Mouse (Mus musculus): ENCODE measurements around the gene Lgals7. TPM values are rescaled to one million over a fixed set of nuclear protein-coding genes. Genes with fewer than 3 reads are reported as not detected.
A peak's percentile ranks its signal among the peaks of the same experiment; 100 is the strongest.

The Lgals7 gene
- polyA plus RNA-seq, 1 experiment = not detected

- TF ChIP-seq CTCF (IDR thresholded peaks at IDR 0.05; ENCODE audit: low read depth, low read length) (no peak), POLR2A (IDR thresholded peaks at IDR 0.05; ENCODE audit: borderline replicate concordance, low read depth, low read length) (no peak)
- Histone ChIP-seq H3K4me3 (ENCODE audit: insufficient read depth, low read length) (no peak overlapping the region), H3K4me1 (ENCODE audit: control insufficient read depth, insufficient read depth, low read length) (peaks cover 40% of the 10 kb centered on the region), H3K27ac (ENCODE audit: insufficient read depth, low read depth, low read length) (no peak overlapping the region)
Observed at GRCm38 (mm10) chr7:28820358-28821260, 43.0 kb upstream of the Lgals7 start.

DNA sequence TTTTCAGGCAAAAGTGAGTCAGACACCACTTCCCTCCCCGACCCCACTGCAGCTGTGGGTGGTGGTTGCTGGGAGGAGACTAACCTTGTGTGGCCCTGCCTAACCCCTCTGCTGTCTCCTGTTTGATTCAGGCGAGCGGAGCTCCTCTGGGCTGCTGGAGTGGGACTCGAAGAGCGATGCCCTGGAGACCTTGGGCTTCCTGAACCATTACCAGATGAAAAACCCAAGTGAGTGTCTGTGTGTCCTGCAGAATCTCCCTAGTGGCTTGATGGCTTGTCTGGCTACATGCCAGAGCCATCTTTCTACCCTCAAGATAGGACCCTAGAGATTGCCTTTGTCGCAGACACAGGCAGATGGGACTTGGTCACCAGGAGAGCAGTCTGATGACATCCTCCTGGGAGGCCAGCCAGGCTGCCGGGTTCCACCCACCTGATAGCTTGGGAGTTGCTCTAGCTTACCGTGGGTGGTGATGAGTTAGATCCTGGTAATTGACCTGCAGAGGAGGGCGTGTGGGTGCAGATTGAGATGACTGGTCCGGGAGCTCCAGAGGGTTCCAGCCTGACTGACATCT, 42.3 kb upstream of the Lgals7 start:
- no peak for TF ChIP-seq CTCF (IDR thresholded peaks at IDR 0.05; ENCODE audit: low read depth, low read length)
- TF ChIP-seq POLR2A (IDR thresholded peaks at IDR 0.05; ENCODE audit: borderline replicate concordance, low read depth, low read length) = no peak
- Histone ChIP-seq H3K4me3 (ENCODE audit: insufficient read depth, low read length) (no peak overlapping the region), H3K27ac (ENCODE audit: insufficient read depth, low read depth, low read length) (no peak overlapping the region), H3K4me1 (ENCODE audit: control insufficient read depth, insufficient read depth, low read length) (peaks cover 41% of the 10 kb centered on the region)

DNA sequence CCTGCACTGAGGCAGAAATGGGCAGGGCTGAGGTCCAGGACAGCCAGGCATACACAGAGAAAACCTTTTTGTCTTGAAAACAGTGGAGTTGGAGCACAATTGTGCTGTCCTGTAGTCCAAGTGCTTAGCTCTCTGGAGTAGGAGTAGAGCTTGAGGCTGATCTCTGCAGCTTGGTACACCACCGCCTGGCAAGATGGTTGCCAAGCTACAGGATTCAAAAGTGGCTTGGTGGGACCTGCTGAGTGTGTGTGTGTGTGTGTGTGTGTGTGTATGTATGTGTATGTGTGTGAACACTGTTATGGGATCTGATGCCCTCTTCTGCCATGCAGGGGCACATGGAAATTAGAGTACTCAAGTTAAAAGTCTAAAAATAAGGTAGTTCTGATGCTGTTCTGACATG, 41.1 kb upstream of the Lgals7 start:
- Histone ChIP-seq H3K4me1 (ENCODE audit: control insufficient read depth, insufficient read depth, low read length) (peaks cover 41% of the 10 kb centered on the region), H3K27ac (ENCODE audit: insufficient read depth, low read depth, low read length) (no peak overlapping the region), H3K4me3 (ENCODE audit: insufficient read depth, low read length) (no peak overlapping the region)
- TF ChIP-seq POLR2A (IDR thresholded peaks at IDR 0.05; ENCODE audit: borderline replicate concordance, low read depth, low read length) (no peak), CTCF (IDR thresholded peaks at IDR 0.05; ENCODE audit: low read depth, low read length) (no peak)

DNA sequence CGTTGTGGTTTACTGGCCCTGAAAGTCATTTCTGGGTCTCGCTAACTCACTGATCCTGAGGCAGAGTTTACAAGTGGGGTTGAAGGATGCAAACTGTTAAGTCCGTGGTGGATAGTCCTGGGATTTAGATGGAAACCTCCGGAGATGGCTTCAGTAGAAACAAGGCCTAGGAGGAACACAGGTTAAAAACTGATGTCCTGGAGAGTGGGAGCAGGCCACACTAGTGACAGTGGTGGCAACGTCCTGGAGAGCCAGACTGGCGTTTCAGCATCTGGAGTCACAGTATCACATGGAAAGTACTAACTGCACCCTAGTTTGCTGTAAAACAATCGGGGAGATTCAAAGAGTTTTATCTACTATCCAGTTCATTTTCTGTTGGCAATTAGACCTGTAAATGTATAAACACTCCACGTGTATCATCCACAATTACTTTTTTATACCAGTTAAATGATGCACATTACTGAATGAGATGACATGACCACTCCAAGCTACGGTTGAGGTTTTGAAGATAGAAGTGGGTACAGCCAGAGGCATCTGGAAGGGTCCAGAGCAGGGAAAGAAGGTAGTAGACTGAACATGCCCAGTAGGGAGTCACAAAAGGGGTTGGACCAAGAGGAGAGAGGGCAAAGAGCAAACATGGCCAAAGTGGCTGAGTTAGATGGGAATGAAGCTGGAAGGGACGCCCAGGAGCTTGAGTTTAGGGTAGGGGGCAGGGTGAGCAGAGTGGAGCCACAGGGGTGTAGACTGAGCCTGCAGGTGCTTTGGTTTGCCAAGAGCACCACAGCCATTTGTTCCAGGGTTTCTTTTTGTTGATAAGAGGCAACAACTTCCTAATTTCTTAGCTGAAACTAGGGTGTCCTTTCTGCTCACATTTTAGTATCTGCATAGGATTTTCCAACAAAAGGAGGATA, 40.4 kb upstream of the Lgals7 start:
- Histone ChIP-seq H3K4me1 (ENCODE audit: control insufficient read depth, insufficient read depth, low read length) (peaks cover 41% of the 10 kb centered on the region), H3K27ac (ENCODE audit: insufficient read depth, low read depth, low read length) (no peak overlapping the region), H3K4me3 (ENCODE audit: insufficient read depth, low read length) (no peak overlapping the region)
- no peak for TF ChIP-seq POLR2A (IDR thresholded peaks at IDR 0.05; ENCODE audit: borderline replicate concordance, low read depth, low read length)
- no peak for TF ChIP-seq CTCF (IDR thresholded peaks at IDR 0.05; ENCODE audit: low read depth, low read length)

DNA sequence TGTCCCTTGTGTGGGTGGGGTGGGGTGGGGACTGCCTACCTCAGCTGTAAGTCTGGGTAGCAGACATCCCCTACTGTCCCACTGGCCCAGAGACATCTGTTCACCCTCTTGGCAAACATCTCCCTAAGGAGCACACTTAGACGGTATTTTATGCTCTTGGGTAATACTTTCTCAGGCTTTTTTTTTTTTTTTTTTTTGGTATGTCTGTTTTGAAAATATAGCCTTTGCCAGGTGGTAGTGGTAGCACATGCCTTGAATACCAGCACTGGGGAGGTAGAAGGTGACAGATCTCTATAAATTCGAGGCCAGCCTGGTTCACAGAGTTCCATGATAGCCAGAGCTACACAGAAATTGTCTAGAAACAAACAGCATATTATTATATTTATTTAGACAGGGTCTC, 39.7 kb upstream of the Lgals7 start:
- H3K4me1 ChIP-seq (ENCODE audit: control insufficient read depth, insufficient read depth, low read length) = peaks cover 43% of the 10 kb centered on the region
- TF ChIP-seq POLR2A (IDR thresholded peaks at IDR 0.05; ENCODE audit: borderline replicate concordance, low read depth, low read length) = no peak
- TF ChIP-seq CTCF (IDR thresholded peaks at IDR 0.05; ENCODE audit: low read depth, low read length) = no peak
- H3K4me3 ChIP-seq (ENCODE audit: insufficient read depth, low read length) = no peak overlapping the region
- H3K27ac ChIP-seq (ENCODE audit: insufficient read depth, low read depth, low read length) = no peak overlapping the region

GRCm38 (mm10) chr7:28824941-28825685, 38.5 kb upstream of the Lgals7 start, which contains the start of gene Ech1:
Gene Ech1 (plus strand): TSS chr7:28825217.
- Histone ChIP-seq H3K4me3 (ENCODE audit: insufficient read depth, low read length) (peak within 1 kb of the TSS; percentile 64), H3K4me1 (ENCODE audit: control insufficient read depth, insufficient read depth, low read length) (peaks cover 37% of the 10 kb centered on the region), H3K27ac (ENCODE audit: insufficient read depth, low read depth, low read length) (peak within 1 kb of the TSS; percentile 76)
- TF ChIP-seq CTCF (IDR thresholded peaks at IDR 0.05; ENCODE audit: low read depth, low read length) (no peak), POLR2A (IDR thresholded peaks at IDR 0.05; ENCODE audit: borderline replicate concordance, low read depth, low read length) (no peak)

DNA sequence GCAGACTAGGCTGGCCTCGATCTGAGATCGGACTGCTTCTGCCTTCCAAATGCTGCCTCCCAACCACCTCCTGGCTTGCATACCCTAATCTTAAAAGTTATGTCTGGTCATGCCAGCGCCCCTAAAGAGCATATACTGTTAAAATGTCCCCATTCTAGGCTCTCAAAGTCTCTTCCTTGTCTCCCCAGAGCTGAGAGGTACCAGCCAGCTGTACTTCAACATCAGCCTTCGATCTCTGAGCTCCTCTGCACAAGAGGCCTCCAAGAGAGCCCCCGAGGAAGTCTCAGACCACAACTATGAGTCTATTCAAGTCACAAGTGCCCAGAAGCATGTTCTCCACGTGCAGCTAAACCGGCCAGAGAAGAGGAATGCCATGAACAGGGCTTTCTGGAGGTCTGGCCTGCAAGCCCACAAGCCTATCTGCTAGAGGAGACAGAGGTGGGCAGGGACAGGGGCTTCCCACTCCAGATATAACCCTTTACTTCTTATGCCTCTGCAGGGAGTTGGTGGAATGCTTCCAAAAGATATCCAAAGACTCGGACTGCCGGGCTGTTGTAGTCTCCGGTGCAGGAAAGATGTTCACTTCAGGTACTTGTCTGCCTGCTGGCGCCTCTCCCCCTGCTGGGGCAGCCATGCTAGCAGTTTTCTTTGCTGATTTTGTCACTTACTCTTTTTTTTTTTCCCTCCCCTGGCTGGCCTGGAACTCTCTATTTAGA, 37.8 kb upstream of the Lgals7 start:
- peak overlapping the region; percentile 76 for H3K27ac ChIP-seq (ENCODE audit: insufficient read depth, low read depth, low read length)
- H3K4me3 ChIP-seq (ENCODE audit: insufficient read depth, low read length) = peak overlapping the region; percentile 64
- H3K4me1 ChIP-seq (ENCODE audit: control insufficient read depth, insufficient read depth, low read length) = peaks cover 30% of the 10 kb centered on the region
- peak; percentile 67; the same call in 1 of the 2 replicates for TF ChIP-seq POLR2A (IDR thresholded peaks at IDR 0.05; ENCODE audit: borderline replicate concordance, low read depth, low read length)
- TF ChIP-seq CTCF (IDR thresholded peaks at IDR 0.05; ENCODE audit: low read depth, low read length) = no peak

- H3K27ac ChIP-seq (ENCODE audit: insufficient read depth, low read depth, low read length) = no peak overlapping the region; the same call in 1 of the 2 replicates
- TF ChIP-seq POLR2A (IDR thresholded peaks at IDR 0.05; ENCODE audit: borderline replicate concordance, low read depth, low read length) (no peak), CTCF (IDR thresholded peaks at IDR 0.05; ENCODE audit: low read depth, low read length) (no peak)
- peaks cover 27% of the 10 kb centered on the region for H3K4me1 ChIP-seq (ENCODE audit: control insufficient read depth, insufficient read depth, low read length)
- H3K4me3 ChIP-seq (ENCODE audit: insufficient read depth, low read length) = no peak overlapping the region
Observed at GRCm38 (mm10) chr7:28826402-28826772, 37.3 kb upstream of the Lgals7 start.
